Mouse (Mus musculus) regulatory T cell (primary cell): ENCODE data around the gene Atp6v0a4.

Source experiments
- in situ Hi-C: fragments of 300-600 bp; cut with MboI, MseI; formaldehyde crosslinking; loops from one replicate; pipeline ENCODE4 v1.15.1; 2025; ENCODE audit warnings: high pct_unique_total_duplicates

Gene Atp6v0a4

GRCm38 (mm10) chr6:38125462-38125861, 1.1 kb upstream of the Atp6v0a4 start:
- in situ Hi-C loops, result no loop called here

GRCm38 (mm10) chr6:38124882-38125281, 496 bp upstream of the Atp6v0a4 start:
- in situ Hi-C loops, result no loop called here

GRCm38 (mm10) chr6:38123471-38124206, 747 bp downstream of the Atp6v0a4 start:
- in situ Hi-C loops, result no loop called here

GRCm38 (mm10) chr6:38122791-38123190, 1.6 kb downstream of the Atp6v0a4 start:
- in situ Hi-C loops, result no loop called here

- in situ Hi-C loops, result no loop called here
Observed at GRCm38 (mm10) chr6:38121843-38122242, 2.5 kb downstream of the Atp6v0a4 start.

GRCm38 (mm10) chr6:38120681-38121371, 3.6 kb downstream of the Atp6v0a4 start:
- in situ Hi-C loops, result no loop called here

- in situ Hi-C loops, result no loop called here
Observed at GRCm38 (mm10) chr6:38118341-38118740, 6.0 kb downstream of the Atp6v0a4 start.

- in situ Hi-C loops, result no loop called here
Observed at GRCm38 (mm10) chr6:38116107-38116770, 8.1 kb downstream of the Atp6v0a4 start.

GRCm38 (mm10) chr6:38110859-38111258, 13.5 kb downstream of the Atp6v0a4 start:
- in situ Hi-C loops, result no loop called here

GRCm38 (mm10) chr6:38109871-38110270, 14.5 kb downstream of the Atp6v0a4 start:
- in situ Hi-C loops, result no loop called here

GRCm38 (mm10) chr6:38109160-38109795, 15.1 kb downstream of the Atp6v0a4 start, which contains the start of gene Tmem213:
Gene Tmem213, plus strand, starts transcription at chr6:38109255.
- in situ Hi-C loops, result no loop called here

GRCm38 (mm10) chr6:38108449-38108848, 15.9 kb downstream of the Atp6v0a4 start:
- in situ Hi-C loops, result no loop called here

- in situ Hi-C loops, result no loop called here
Observed at GRCm38 (mm10) chr6:38105924-38106323, 18.5 kb downstream of the Atp6v0a4 start.

GRCm38 (mm10) chr6:38103775-38104174, 20.6 kb downstream of the Atp6v0a4 start:
- in situ Hi-C loops, result no loop called here

GRCm38 (mm10) chr6:38102216-38102795, 22.1 kb downstream of the Atp6v0a4 start:
- in situ Hi-C loops, result no loop called here

- in situ Hi-C loops, result no loop called here
Observed at GRCm38 (mm10) chr6:38096961-38097370, 27.4 kb downstream of the Atp6v0a4 start.

- in situ Hi-C loops, result no loop called here
Observed at GRCm38 (mm10) chr6:38094701-38095100, 29.7 kb downstream of the Atp6v0a4 start.

GRCm38 (mm10) chr6:38092539-38092938, 31.8 kb downstream of the Atp6v0a4 start:
- in situ Hi-C loops, result no loop called here

GRCm38 (mm10) chr6:38087242-38088026, 37.0 kb downstream of the Atp6v0a4 start:
- in situ Hi-C loops, result no loop called here

GRCm38 (mm10) chr6:38083204-38083603, 41.2 kb downstream of the Atp6v0a4 start:
- in situ Hi-C loops, result no loop called here
